Mouse (Mus musculus) liver, embryonic 13.5 days (tissue): ENCODE data around the gene Gm6465. TPM values are rescaled to one million over a fixed set of nuclear protein-coding genes. Genes with fewer than 3 reads are reported as not detected.
"Not testable (repeated sequence)": the region's sequence is repeated elsewhere in the genome, so short reads cannot be mapped to it uniquely, and the experiment has no call there.

Source experiments
- ATAC-seq: fragments of 200-750 bp; cut with Nextera tagmentation; 2 replicates; pipeline ENCODE4 v1.8.0; 2017; ENCODE audit warnings: low read depth, mild to moderate bottlenecking, moderate number of reproducible peaks, moderate library complexity
- DNase-seq: peaks from one replicate; pipeline ENCODE4 v3.0.0; 2022
- H3K27ac ChIP-seq: fragments of 300-500 bp; sonication (generic); 2 replicates; pipeline ENCODE4 v1.5.1; 2015; ENCODE audit warnings: moderate library complexity, mild to moderate bottlenecking, inconsistent platforms
- H3K27me3 ChIP-seq: fragments of 300-500 bp; sonication (generic); 2 replicates; pipeline ENCODE4 v1.6.1; 2015; ENCODE audit warnings: mild to moderate bottlenecking, inconsistent platforms
- H3K36me3 ChIP-seq: fragments of 300-500 bp; sonication (generic); 2 replicates; pipeline ENCODE4 v1.6.1; 2015; ENCODE audit warnings: mild to moderate bottlenecking, inconsistent platforms
- H3K4me1 ChIP-seq: fragments of 300-500 bp; sonication (generic); replicated peaks from 2 replicates; pipeline ENCODE4 v1.6.1; 2015; ENCODE audit warnings: inconsistent platforms
- H3K4me2 ChIP-seq: fragments of 300-500 bp; sonication (generic); 2 replicates; pipeline ENCODE4 v1.6.1; 2015; ENCODE audit warnings: inconsistent platforms, mild to moderate bottlenecking, moderate library complexity
- H3K4me3 ChIP-seq: fragments of 300-500 bp; sonication (generic); replicated peaks from 2 replicates; pipeline ENCODE4 v1.5.1; 2015; ENCODE audit warnings: mild to moderate bottlenecking, inconsistent platforms
- H3K9ac ChIP-seq: fragments of 300-500 bp; sonication (generic); 2 replicates; pipeline ENCODE4 v1.6.1; 2015; ENCODE audit warnings: mild to moderate bottlenecking, inconsistent platforms
- H3K9me3 ChIP-seq: fragments of 300-500 bp; sonication (generic); replicated peaks from 2 replicates; pipeline ENCODE4 v1.6.1; 2016; ENCODE audit warnings: inconsistent platforms
- WGBS: fragments of 180-500 bp; shearing (Covaris S2); methylation state at CpG from one replicate; pipeline ENCODE4 v1.1.7; 2015; ENCODE audit not compliant: insufficient replicate concordance; 5-methylcytosine and 5-hydroxymethylcytosine counted together
- polyA plus RNA-seq: library from polyadenylated mRNA; unstranded; fragments of >200 nt; fragmentation: Nextera tagmentation; extraction: Ambion mirVana; gene quantifications from 2 replicates; pipeline ENCODE4 v1.2.1, GENCODE M21; 2015

Gm6465 gene
- not detected in 2 replicates for polyA plus RNA-seq

DNA sequence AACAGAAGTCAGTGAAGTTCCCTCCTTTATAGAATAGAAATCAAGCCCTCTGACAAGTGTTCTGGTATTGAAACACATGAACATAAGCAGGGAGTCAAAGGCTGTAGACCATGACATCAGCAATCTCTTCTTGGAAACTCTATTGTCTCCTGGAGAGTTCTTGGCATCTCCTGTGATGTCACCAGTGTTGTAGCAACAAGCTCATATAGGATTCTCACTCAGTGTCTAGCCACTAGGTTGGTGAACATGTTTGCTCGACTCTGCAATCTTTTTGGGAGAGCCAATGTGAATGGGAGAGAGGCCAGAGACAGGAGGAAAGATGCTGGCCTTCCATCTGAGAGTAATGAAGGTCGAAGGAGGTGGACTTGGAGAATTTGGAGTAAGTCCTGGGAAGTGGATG, at the start of gene Gm6465:
TSS of gene Gm6465 (plus strand) at position 301 of the 400 bp plus-strand sequence.
- DNase-seq: not testable (repeated sequence)
- 37% methylated on average over 2 of the region's 2 CpGs for WGBS

DNA sequence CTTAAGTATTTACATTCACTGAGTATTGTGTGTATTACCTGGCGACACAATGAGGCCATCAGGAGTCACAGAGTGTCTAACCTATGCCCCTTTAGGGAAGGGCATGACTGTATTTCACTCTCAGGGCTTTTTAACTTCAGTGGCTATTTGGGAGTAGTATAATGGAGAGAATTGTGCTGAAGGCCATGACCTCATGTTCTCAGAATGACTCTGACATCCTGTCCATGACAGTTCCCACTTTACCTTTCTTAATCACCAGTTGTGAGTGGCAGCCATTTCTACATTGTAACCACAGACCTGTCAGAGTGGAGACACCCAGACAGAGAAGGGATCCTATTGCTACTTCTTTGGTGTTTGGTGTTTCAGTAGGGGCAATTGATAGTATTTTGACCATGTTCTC, 485 bp downstream of the Gm6465 start:
- 29% methylated on average over 1 of the region's 1 CpGs for WGBS
- H3K9ac ChIP-seq, H3K36me3 ChIP-seq, H3K9me3 ChIP-seq, H3K27ac ChIP-seq, DNase-seq, ATAC-seq, H3K4me1 ChIP-seq, H3K27me3 ChIP-seq, H3K4me3 ChIP-seq, H3K4me2 ChIP-seq: not testable (repeated sequence)

More for the DNA sequence above, at the start of gene Gm6465:
- not testable (repeated sequence) for H3K36me3 ChIP-seq, H3K9ac ChIP-seq, H3K4me1 ChIP-seq, ATAC-seq, H3K4me3 ChIP-seq, H3K4me2 ChIP-seq, H3K27me3 ChIP-seq, H3K27ac ChIP-seq, H3K9me3 ChIP-seq

DNA sequence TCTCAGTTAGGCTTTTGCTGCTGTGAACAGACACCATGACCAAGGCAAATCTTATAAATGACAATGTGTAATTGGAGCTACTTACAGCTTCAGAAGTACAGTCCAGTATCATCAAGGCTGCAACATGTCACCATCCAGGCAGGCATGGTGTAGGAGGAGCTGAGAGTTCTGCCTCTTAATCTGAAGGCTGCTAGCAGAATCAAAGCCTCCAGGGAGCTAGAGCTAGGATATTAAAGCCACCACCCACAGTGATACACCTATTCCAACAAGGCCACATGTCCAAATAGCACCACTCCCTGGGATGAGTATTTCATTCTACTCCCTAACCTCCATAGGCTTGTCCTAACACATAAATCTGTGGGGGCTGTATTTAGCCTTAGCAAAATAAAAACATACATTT, 12.6 kb downstream of the Gm6465 start:
- not testable (repeated sequence) for ATAC-seq

More for the DNA sequence above, 12.6 kb downstream of the Gm6465 start:
- not testable (repeated sequence) for H3K4me3 ChIP-seq, H3K9me3 ChIP-seq, H3K36me3 ChIP-seq, H3K9ac ChIP-seq, DNase-seq, H3K27ac ChIP-seq, H3K27me3 ChIP-seq, H3K4me1 ChIP-seq, H3K4me2 ChIP-seq

Other genes starting within 250 kb of the Gm6465 start
- not detected in 2 replicates for gene Gm8922, start 163.6 kb upstream of the Gm6465 start, polyA plus RNA-seq
- not detected in 2 replicates for gene Gm8926, start 75.0 kb upstream of the Gm6465 start, polyA plus RNA-seq
- gene 4933402N22Rik, start 72.5 kb downstream of the Gm6465 start, polyA plus RNA-seq: not detected in 2 replicates